Mouse (Mus musculus) embryonic facial prominence, embryonic 11.5 days (tissue): ENCODE data around the gene Arl1. TPM values are rescaled to one million over a fixed set of nuclear protein-coding genes. Genes with fewer than 3 reads are reported as not detected.
"Not testable (repeated sequence)": the region's sequence is repeated elsewhere in the genome, so short reads cannot be mapped to it uniquely, and the experiment has no call there.

Source experiments
- ATAC-seq: fragments of 200-750 bp; cut with Nextera tagmentation; replicated peaks from 2 replicates; pipeline ENCODE4 v1.8.0; 2017; ENCODE audit warnings: low read depth; ENCODE audit not compliant: insufficient number of reproducible peaks, low FRiP score, low TSS enrichment
- DNase-seq: peaks from one replicate; pipeline ENCODE4 v3.0.0-alpha.2; 2015; ENCODE audit warnings: low spot score
- H3K27ac ChIP-seq: fragments of 300-500 bp; sonication (generic); replicated peaks from 2 replicates; pipeline ENCODE4 v1.5.1; 2014; ENCODE audit warnings: mild to moderate bottlenecking, low read depth, low read length, control low read depth
- H3K27me3 ChIP-seq: fragments of 300-500 bp; sonication (generic); 2 replicates; pipeline ENCODE4 v1.6.1; 2014; ENCODE audit warnings: mild to moderate bottlenecking, low read length, moderate library complexity, mixed read lengths; ENCODE audit not compliant: control insufficient read depth, insufficient read depth
- H3K36me3 ChIP-seq: fragments of 300-500 bp; sonication (generic); replicated peaks from 2 replicates; pipeline ENCODE4 v1.6.1; 2014; ENCODE audit warnings: low read depth, mild to moderate bottlenecking, low read length, moderate library complexity, mixed read lengths; ENCODE audit not compliant: control insufficient read depth, insufficient read depth
- H3K4me1 ChIP-seq: fragments of 300-500 bp; sonication (generic); 2 replicates; pipeline ENCODE4 v1.6.1; 2014; ENCODE audit warnings: low read length, mixed read lengths; ENCODE audit not compliant: control insufficient read depth, insufficient read depth
- H3K4me2 ChIP-seq: fragments of 300-500 bp; sonication (generic); 2 replicates; pipeline ENCODE4 v1.6.1; 2014; ENCODE audit warnings: low read depth, mild to moderate bottlenecking, control low read depth, low read length, moderate library complexity
- H3K4me3 ChIP-seq: fragments of 300-500 bp; sonication (generic); 2 replicates; pipeline ENCODE4 v1.5.1; 2014; ENCODE audit warnings: low read depth, low read length, control low read depth
- H3K9ac ChIP-seq: fragments of 300-500 bp; sonication (generic); replicated peaks from 2 replicates; pipeline ENCODE4 v1.6.1; 2014; ENCODE audit warnings: mild to moderate bottlenecking, control low read depth, low read length
- H3K9me3 ChIP-seq: fragments of 300-500 bp; sonication (generic); replicated peaks from 2 replicates; pipeline ENCODE4 v1.6.1; 2016; ENCODE audit warnings: mild to moderate bottlenecking, low read length, inconsistent platforms, mixed read lengths; ENCODE audit not compliant: control insufficient read depth
- WGBS: fragments of 180-500 bp; shearing (Covaris S2); extraction: QIAGEN DNeasy Blood & Tissue Kit; methylation state at CpG from one replicate; pipeline ENCODE4 v1.1.7; 2014; 5-methylcytosine and 5-hydroxymethylcytosine counted together
- polyA plus RNA-seq: library from polyadenylated mRNA; unstranded; fragments of >200 nt; fragmentation: Nextera tagmentation; extraction: Ambion mirVana; gene quantifications from 2 replicates; pipeline ENCODE4 v1.2.1, GENCODE M21; 2014

The Arl1 gene
- polyA plus RNA-seq, 1 experiment from 2014 or later: 196 TPM

DNA sequence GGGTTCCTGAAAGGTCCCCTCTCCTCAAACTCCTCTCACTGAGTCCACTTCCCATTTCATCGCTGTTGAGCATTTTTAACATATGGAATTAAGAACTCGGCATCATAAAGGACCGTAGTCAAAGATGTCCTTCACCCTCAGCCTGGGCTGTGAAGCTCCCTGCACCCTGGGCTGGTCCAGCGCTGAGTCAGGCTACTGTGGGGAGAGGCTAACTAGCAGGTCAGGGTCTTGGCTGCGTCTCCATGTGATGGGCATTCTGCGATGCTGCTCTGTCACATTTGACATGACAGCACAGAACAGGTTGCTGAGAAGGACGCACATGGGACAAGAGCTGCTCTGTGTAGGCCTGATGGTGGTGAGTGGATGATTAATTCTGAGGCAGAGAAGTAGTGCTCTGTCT lies 39.0 kb downstream of the Arl1 start:
- no peak for ATAC-seq
- Histone ChIP-seq H3K9me3 (no peaks in the 10 kb centered on the region), H3K36me3 (no peaks in the 10 kb centered on the region; the same call in none of the 2 replicates), H3K9ac (no peak overlapping the region), H3K4me2 (no peak overlapping the region), H3K27ac (no peak overlapping the region), H3K4me1 (no peaks in the 10 kb centered on the region), H3K4me3 (no peak overlapping the region), H3K27me3 (no peaks in the 10 kb centered on the region)
- no peak for DNase-seq
- WGBS: 94% methylated on average over 7 of the region's 7 CpGs

DNA sequence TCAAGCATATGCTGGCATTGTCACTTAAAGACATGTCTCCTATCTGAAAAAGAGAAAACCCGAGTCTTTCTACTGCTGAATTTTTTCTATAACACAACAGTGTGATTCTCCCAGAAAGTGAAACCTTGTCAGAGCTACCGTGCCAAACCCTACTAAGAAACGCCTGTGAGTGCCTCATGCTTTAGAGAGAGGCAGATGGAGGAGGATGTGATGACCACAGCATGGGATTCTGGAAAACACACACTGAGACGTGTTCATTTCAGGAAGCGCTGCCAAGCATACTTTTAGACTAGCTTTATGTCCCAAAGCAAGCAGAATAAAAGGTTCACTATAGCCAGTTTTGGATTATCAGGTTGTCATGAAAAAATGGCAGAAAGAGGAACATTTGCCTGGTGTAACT lies 42.3 kb downstream of the Arl1 start:
- H3K27me3 ChIP-seq, H3K9ac ChIP-seq, DNase-seq, H3K4me1 ChIP-seq, ATAC-seq, H3K27ac ChIP-seq, H3K36me3 ChIP-seq, H3K4me2 ChIP-seq, H3K9me3 ChIP-seq, H3K4me3 ChIP-seq: not testable (repeated sequence)
- 88% methylated on average over 5 of the region's 5 CpGs for WGBS

DNA sequence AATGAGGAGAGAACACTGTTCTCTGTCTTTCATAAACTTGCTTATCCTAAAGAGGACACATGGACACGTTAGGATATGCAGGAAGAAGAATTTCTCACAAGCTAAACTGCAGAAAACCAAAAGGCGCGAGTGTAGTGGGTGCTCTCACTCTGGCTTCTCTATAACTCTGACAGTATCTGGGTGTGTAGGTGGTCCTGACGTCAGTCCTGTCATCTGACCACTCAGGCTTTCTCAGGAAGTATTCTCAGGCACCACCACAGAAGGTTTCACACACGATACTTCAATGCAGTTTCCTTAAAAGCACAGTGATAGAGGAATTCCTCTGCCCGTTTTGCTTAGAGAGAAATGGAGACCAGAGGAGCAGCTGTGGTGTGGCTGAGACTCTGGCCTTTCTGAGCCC lies 45.5 kb downstream of the Arl1 start:
- Histone ChIP-seq H3K9me3 (no peaks in the 10 kb centered on the region), H3K36me3 (no peaks in the 10 kb centered on the region; the same call in 1 of the 2 replicates), H3K4me2 (no peak overlapping the region), H3K9ac (no peak overlapping the region), H3K4me3 (no peak overlapping the region), H3K27me3 (no peaks in the 10 kb centered on the region), H3K4me1 (no peaks in the 10 kb centered on the region), H3K27ac (no peak overlapping the region)
- 80% methylated on average over 6 of the region's 6 CpGs for WGBS
- DNase-seq: no peak
- ATAC-seq: no peak

DNA sequence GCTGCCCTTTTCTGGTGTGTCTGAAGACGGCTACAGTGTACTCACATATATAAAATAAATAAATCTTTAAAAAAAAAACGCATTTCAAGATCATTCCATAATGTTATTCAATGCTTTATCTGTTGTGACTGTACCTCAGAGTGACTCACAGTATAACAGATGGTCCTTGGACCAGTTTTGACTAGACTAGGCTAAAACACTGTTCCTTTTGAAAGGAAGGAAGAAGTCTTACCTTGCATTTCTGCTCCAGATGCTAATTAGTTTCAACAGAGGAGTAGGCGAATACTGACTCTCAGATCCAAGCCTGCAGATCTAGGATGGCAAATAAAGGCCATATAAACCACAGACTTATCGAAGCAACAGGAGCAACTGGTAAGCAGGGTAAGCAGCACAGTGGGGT lies 50.1 kb downstream of the Arl1 start:
- DNase-seq (no peak), ATAC-seq (no peak)
- no peak overlapping the region for H3K4me2 ChIP-seq
- no peaks in the 10 kb centered on the region for H3K4me1 ChIP-seq
- H3K4me3 ChIP-seq: no peak overlapping the region
- H3K9me3 ChIP-seq: no peaks in the 10 kb centered on the region
- H3K9ac ChIP-seq: no peak overlapping the region
- H3K27me3 ChIP-seq: no peaks in the 10 kb centered on the region
- no peak overlapping the region for H3K27ac ChIP-seq
- 84% methylated on average over 4 of the region's 4 CpGs for WGBS
- no peaks in the 10 kb centered on the region; the same call in 1 of the 2 replicates for H3K36me3 ChIP-seq

DNA sequence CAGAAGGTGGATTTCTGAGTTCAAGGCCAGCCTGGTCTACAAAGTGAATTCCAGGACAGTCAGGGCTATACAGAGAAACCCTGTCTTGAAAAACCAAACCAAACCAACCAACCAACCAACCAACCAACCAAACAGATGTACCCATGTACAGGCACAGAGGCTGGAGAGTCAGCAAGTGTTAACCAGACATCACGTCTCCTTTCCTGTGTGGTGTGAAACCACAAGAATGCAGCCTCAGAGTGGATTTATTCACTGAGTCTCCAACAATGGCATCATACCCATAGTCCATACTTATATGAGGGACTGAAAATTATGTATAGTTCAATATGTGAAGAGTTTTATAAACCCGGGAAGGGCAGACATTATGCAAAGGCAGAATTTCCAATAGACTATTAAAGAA lies 52.5 kb downstream of the Arl1 start:
- WGBS: 94% methylated on average over 2 of the region's 2 CpGs
- H3K4me2 ChIP-seq, DNase-seq, ATAC-seq, H3K27me3 ChIP-seq, H3K4me1 ChIP-seq, H3K4me3 ChIP-seq, H3K9me3 ChIP-seq, H3K36me3 ChIP-seq, H3K9ac ChIP-seq, H3K27ac ChIP-seq: not testable (repeated sequence)

DNA sequence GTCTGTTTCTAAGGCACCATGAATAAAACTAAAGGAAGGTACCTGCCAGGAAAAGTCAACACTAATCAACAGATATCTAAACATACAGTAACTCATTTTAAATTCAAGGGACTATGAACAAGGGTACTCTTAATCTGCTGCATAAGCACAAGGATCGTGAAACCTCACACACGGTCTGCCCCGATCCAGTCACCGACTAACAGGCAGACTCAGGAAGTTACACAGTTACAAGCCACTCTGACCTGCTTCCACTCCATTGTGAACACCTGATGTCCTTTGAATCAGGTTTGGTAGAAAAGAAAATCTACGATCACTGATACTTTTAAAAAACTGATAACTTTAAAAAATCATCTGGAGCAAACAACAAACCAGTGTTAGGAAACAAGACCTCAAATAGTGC lies 53.3 kb downstream of the Arl1 start:
- Histone ChIP-seq H3K9me3 (no peaks in the 10 kb centered on the region), H3K27me3 (no peaks in the 10 kb centered on the region), H3K4me1 (no peaks in the 10 kb centered on the region), H3K4me3 (no peak overlapping the region), H3K36me3 (no peaks in the 10 kb centered on the region; the same call in 1 of the 2 replicates), H3K27ac (no peak overlapping the region), H3K4me2 (no peak overlapping the region), H3K9ac (no peak overlapping the region)
- 87% methylated on average over 5 of the region's 5 CpGs for WGBS
- DNase-seq: no peak
- ATAC-seq: no peak

DNA sequence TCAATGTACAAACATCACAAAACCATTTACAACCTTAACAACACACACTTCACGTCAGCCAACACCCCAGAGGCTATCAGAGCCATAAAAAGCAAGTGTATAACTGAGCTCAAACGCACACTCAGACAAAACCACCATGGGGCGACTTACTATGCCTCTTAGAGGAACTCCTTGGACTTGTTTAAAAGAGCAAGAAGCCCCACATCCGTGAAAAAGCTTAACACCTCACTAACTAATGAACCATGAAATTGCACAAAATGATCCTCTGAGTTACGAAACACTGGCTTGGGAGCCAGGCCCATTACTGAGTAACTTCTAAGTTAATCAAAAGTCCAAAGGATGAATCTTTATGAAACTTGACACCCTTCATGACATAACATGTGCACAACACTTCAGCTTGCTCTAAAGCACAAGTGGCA lies 53.9 kb downstream of the Arl1 start:
- Histone ChIP-seq H3K36me3 (no peaks in the 10 kb centered on the region; the same call in 1 of the 2 replicates), H3K4me1 (no peaks in the 10 kb centered on the region), H3K4me3 (no peak overlapping the region), H3K9ac (no peak overlapping the region), H3K4me2 (no peak overlapping the region), H3K27ac (no peak overlapping the region), H3K9me3 (no peaks in the 10 kb centered on the region), H3K27me3 (no peaks in the 10 kb centered on the region)
- DNase-seq (no peak), ATAC-seq (no peak)
- WGBS: 83% methylated on average over 5 of the region's 5 CpGs

DNA sequence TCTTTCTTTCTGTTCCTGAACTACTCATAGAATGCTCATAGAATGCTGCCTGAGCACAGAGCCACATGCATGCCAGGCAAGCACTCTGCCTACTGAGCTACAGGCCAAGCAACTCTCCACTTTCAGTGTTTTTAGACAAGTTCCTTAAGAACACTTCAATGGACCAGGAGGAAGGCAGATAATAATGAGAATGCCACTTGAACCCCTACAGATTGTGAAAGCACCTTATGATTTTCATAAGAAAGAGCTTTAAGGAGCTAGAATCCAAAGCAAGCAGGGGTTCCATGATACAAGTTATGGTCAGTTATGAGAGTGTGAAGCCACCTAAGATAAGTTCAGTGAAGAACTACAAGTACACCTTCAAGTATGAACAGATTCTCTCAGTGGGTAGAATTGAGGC lies 63.0 kb downstream of the Arl1 start:
- no peak overlapping the region for H3K4me3 ChIP-seq

More for the DNA sequence above, 63.0 kb downstream of the Arl1 start:
- no peak for ATAC-seq
- H3K27me3 ChIP-seq: no peaks in the 10 kb centered on the region
- H3K9ac ChIP-seq: no peak overlapping the region
- H3K4me2 ChIP-seq: no peak overlapping the region
- no peak overlapping the region for H3K27ac ChIP-seq
- H3K9me3 ChIP-seq: no peaks in the 10 kb centered on the region
- DNase-seq: no peak
- no peaks in the 10 kb centered on the region; the same call in 1 of the 2 replicates for H3K36me3 ChIP-seq
- H3K4me1 ChIP-seq: no peaks in the 10 kb centered on the region
